Mouse (Mus musculus): ENCODE data around the gene C2cd4a.

Gene C2cd4a

DNA sequence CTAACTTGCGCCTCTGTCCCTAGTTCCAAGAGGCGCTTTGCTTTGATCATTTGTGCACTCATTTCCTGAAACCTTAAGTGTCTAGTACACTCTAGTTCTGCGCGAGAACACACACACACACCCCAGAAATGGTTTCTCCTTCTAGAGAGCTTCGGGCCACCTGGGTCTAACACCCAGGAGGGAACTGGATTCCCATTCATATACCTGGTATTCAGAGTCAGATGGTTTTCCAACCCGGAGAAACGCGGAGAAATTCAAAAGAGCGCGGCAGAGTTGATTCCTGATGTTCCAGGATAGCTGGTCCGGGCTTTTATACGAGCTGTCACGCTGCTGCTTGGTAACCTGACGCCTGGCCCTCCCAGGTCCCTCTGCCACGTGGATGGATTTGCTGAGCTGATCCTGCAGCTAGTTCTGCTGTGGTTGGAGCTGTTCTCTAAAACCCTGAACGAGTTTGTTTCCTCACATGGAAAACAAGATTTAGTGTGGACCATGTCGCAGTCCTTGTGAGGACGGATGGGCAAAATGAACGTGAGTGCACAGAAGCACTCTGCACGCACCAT is at the start of gene C2cd4a:
C2cd4a (minus strand) TSS at position 285 of the 560 bp plus-strand sequence.
- DNase-seq = peak; percentile 32

DNA sequence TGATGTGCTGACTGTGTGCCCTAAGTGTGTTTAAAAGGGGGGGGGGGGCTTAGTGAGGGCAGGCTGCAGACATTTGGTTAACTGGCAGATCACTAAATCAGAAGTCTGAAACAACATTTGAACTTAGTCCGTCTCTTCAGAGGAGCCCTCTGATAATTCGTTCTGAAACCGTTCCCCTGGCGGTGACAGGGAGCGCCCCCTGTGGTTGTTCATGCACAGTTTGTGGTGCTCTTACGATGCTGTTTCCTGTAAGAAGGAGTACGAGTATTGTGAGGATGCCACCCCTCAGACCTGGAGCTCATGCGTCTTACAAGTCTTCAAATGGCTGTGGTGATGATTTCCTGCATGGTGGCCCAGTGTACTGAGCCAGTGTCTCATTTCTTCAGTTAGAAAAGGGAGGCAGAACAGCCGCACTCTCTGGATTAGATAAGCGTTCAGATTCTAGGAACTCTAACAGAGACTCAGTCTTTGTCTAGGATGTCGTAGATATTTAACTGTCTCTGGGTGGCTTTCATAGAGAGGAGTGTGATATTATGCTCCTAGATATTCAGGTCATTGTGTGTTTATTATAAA is 46.2 kb upstream of the C2cd4a start:
- no peak for DNase-seq

DNA sequence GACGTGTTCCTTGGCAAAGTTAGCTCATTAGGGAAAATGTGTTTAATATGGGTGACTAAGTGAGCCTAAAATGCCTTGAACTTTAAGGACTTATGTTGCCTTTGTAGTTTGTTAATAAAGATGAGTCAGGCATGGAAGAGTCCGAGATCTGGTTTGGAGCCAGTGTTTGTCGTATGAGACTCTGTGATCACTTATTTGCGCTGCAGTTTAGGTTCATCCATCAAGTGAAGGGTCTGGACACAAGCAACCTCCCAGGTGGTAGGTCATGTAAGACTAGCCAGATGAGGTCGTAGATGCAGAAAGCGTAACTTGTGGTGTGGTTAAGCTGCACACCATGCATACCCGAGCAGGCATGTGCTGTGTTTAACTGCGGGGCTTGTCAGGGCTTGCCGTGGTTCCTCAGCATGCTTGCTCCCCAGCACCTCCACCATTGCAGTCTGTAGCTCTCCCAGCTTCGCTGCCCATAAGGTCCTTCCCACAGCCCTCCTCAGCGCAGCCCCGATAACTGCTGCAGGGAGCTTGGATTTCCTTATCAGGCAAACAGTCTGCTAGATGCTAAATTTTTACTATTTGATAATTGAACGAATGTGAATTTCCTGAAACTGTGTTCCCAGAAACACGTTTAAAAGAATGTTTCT is 45.1 kb upstream of the C2cd4a start:
- DNase-seq = no peak

GRCm38 (mm10) chr9:67875337-67875736 is 43.2 kb upstream of the C2cd4a start:
- DNase-seq = peak; percentile 76

DNA sequence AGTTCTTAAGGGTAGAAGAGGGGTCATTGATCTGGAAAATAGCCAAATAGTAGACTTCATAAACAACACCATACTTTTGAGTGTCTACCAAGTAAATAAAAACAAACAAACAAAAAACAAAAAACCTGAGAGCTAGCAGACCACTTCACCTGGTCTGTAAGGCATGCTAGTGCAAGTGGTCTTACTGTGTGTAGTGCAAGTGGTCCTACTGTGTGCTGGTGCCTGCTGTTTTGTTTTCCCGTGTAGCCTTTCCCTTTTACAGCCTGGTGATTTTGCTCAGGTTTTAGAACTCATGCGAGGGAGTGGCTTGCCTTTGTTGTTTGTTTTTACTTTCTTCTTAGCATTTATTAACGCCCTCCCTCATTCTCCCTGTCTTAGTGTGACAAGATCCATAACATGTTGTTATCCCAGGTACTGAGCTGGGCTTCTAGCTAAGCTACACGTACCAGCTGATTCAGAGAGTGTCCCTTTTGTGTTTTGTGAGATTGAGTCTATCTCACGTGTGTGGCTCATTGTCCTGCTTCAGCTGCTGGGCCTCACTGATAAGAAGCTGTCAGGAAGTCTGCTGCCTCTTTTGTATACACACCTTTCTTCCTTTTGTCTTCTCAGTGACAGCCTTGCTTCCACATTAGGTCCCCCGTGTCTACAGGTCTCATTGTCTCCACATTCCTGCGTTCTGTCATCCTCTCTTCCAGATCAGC is 42.5 kb upstream of the C2cd4a start:
- no peak for DNase-seq

DNA sequence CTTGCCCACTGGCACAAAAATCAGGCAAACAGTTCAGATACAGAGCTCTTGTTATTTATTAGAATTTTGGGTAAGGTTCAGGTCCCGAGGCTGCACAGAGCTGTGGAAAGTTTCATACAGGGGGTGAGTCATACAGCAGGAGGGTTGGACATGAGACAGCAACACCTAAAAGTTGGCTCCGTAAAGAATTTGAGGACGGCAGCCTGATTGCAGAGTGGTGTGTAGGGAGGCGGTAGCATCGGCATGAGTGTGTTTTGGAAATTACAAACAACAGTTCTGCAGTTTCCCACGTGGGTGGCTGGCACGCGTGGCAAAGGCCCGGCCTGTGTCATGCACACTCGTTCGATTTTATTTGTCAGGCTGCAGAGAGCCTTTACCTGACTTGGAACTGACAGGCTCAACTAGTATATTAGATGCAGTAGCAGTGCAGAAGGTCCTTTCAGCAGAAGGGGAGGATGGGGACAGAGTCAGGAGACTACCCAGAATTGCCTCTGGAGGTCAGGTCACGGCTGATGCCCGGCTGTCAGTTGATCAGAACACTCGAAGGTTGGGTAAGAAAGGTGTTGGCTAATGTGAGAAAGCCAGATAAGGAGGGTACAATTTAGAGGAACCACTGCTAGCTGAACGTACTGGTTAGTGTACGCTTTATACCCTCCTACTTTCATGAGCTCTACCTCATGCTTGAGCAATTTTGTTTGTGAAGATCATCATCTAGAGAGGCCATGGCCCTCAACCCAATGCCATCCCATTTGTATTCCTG is 37.7 kb upstream of the C2cd4a start:
- no peak for DNase-seq

- no peak for DNase-seq
These were observed 35.3 kb upstream of the C2cd4a start for GRCm38 (mm10) chr9:67867411-67867810.

DNA sequence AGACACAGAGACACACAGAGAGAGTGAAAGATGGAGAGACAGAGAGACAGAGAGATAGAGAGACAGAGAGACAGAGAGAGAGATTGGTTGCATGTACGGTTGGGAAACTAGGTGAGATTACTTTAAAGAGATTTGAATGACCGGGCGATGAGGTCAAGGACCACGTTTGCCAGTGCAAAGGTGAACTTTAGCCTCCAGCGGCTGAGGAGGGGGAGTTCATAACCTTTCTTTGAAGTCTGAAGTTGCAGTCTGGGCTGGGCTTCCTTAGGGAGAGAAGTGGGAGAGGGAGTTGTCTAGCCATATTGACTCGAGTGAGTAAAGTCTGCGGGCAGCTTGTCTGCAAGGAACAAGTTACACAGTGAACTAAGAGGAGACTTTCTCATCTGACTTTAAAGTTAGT is 33.3 kb upstream of the C2cd4a start:
- DNase-seq = no peak

DNA sequence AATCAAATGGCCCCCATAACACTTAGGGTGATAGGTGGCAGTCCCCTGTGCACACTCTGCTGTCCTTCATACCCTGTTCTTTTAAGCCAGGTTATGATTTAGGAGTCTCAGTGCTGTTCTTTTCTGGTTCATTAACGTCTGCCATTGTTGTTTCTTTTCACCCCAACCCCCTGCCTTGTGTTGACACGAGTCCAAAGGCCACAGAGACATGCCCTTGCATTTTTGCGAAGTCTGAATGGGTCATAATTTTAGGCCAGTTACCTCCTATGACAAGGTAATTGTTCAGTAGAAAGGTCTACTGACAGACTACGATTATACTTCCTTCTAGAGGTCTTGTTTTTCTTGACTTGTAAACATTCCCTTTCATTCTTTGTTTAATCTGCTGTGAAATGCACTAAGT is 31.9 kb upstream of the C2cd4a start:
- DNase-seq = no peak

DNA sequence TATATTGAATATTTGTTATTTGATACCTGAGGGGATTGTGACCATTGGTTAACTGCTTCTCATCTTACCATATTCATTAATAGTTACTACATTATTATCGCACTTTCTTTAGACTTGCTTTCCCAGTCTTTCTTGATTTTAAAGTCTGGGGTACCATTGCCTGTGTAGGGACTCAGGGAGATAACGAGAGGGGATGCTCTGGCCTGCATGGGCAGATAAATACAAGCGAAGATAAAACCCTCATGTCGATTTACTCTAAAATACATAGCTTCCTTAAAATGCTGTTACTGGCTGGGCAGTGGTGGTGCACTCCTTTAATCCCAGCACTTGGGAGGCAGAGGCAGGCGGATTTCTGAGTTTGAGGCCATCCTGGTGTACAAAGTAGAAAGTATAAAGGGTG is 31.2 kb upstream of the C2cd4a start:
- DNase-seq = no peak

- DNase-seq = no peak
These were observed 28.1 kb upstream of the C2cd4a start for GRCm38 (mm10) chr9:67860273-67860672.

GRCm38 (mm10) chr9:67851150-67851549 is 19.0 kb upstream of the C2cd4a start:
- peak; percentile 42 for DNase-seq

DNA sequence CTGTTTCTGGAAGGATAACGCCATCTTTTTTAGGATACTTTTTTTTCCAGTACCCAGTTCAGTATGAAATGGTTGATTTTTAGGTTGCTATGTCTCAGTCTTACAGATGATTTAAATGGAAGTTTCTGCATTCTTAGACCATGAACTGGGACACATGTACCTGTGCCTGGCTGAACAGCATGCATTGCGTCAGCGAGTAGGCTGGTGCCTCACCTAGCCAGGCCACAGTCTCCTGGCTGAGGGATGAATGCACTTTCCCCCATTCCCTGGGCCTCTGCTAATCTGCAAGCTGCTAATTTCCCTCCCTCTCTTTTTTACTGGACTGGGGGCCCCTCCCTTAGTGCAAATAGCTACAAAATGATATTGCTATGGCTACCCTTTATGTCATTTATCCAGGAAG is 17.7 kb upstream of the C2cd4a start:
- DNase-seq = no peak

DNA sequence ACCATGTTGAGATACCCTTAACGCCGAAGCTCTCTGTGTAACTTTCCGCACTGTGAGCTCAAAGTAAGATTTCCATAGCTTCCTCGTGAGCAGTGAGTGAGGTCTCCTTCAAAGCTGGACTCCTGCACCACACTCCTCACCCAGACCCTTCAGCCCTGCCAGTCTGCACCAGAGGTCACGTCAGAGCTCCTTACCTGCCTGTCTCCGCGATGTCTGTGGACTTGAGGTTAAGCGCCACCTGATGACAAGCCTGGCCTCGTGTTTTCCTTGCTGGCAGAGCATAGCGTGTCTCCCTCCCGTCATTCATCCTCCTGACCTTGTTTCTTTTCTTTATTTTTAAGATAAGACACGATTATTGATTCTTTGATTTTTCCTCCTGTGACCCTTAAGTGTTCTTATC is 17.3 kb upstream of the C2cd4a start:
- no peak for DNase-seq

GRCm38 (mm10) chr9:67847606-67848005 is 15.5 kb upstream of the C2cd4a start:
- no peak for DNase-seq

DNA sequence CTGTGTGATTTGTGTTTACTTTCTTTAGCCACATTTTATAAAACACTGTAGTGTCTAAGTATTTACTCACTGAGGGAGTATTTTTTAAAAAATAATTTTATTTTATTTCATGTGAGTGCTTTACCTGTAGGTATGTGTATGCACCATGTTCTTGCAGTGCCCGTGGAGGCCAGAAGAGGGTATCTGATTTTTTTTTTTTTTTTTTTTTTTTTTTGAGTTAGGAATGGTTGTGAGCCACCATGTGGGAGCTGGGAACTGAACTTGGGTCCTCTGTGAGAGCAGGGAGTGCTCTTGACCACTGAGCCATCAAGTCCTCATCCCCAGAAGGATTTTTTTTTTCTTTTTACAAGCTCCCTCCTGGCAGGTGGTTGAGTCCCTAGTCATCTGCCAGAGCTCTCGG is 14.0 kb upstream of the C2cd4a start:
- DNase-seq = no peak

- no peak for DNase-seq
These were observed 13.5 kb upstream of the C2cd4a start for GRCm38 (mm10) chr9:67845648-67846047.

- DNase-seq = peak; percentile 63
These were observed 12.9 kb upstream of the C2cd4a start for GRCm38 (mm10) chr9:67845012-67845411.

DNA sequence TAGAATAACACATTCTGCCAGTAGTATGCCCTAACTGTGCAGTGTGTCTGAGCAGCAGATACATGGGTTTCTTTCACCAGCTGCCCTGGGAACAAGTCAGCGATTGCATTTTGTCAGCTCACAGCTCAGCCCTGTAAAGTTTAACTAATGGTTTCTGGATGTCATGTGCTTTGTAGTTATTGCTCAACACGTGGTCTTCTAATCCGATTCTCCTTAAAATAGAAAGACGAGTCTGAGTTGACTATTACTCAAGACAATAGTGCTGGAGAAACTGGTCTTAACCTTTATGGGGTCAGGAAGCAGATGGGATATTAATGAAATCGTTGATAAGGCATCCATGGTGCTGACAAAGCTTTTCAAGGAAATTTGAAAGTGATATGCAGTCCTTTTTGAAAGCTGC is 10.7 kb upstream of the C2cd4a start:
- DNase-seq = peak; percentile 71

DNA sequence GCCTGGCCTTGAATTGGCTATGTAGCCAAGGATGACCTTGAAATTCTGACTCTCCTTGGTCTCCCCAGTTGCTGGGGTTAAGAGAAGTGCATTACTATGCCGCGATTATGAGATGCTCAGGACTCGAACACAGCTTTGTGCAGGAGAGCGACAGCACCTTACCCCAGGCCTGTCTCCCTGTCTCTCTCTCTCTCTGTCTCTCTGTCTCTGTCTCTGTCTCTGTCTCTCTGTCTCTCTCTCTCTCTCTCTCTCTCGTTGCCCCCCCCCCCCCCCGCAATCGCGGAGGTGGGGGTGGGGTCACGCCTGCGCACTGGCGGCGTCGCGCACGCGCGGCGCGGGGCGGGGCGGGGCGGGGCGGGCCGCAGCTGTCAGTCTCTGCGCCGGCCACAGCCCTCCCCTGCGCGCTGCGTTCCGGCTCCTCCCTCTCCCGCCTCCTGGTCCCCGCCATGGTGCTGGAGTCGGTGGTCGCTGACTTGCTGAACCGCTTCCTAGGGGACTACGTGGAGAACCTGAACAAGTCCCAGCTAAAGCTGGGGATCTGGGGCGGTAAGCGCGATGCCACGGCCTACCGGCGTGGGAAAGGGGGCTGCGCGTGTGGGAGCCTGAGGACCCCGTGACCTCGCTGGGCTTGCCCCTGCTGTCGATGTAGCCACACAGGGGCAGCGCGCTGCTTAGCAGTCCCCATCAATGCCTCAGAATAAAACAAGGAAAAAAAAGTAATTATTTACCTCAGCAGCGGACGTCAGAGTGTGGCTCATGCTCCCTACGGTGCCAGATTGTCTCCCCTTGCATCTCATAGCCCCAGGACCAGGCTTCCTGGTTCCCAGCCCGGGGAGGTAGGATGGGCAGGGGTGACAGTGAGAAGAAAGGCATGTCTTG is 8.1 kb upstream of the C2cd4a start, which contains the start of gene Vps13c:
Vps13c (plus strand) TSS at position 416 of the 879 bp plus-strand sequence.
- DNase-seq = peak; percentile 87

- no peak for DNase-seq
These were observed 5.2 kb upstream of the C2cd4a start for GRCm38 (mm10) chr9:67837311-67837710.

- DNase-seq = no peak
These were observed 2.4 kb upstream of the C2cd4a start for GRCm38 (mm10) chr9:67834535-67834934.

Measured in lung, postnatal 36 days (tissue).